Mouse (Mus musculus) small intestine, adult 2 months (tissue): ENCODE data around the gene Pak3.

Experiments
- CTCF ChIP-seq: fragments of 200-500 bp; IDR thresholded peaks from 2 replicates; pipeline ENCODE4 v1.5.1; 2012; ENCODE audit warnings: low read depth, mild to moderate bottlenecking, control low read depth, inconsistent platforms, low read length, moderate library complexity, mixed read lengths; ENCODE audit not compliant: insufficient replicate concordance, insufficient read length; ENCODE audit errors: extremely low read depth
- POLR2A ChIP-seq: fragments of 200-500 bp; IDR thresholded peaks from 2 replicates; pipeline ENCODE4 v1.6.1; 2012; ENCODE audit warnings: low read depth, mild to moderate bottlenecking, control low read depth, inconsistent platforms, low read length, moderate library complexity

DNA sequence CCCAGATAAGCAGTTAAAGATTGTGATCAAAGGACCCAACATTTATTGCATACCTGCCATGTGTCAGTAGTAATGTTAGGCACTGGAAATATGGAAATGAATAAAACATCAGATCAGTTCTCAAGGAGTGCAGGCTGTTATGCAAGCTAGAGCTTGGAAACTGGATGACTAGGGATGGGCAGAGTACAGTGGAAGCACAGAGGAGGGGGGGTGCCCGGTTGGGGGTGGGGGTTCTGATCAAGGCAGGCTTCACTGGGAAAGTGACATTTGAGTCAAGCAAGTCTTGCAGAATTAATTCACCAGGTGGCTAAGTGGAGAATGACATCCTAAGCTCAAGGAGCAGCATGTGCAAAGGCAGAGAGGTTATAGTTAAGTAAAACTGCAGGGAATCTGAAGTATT is 1.8 kb downstream of the Pak3 start:
- TF ChIP-seq CTCF (no peak), POLR2A (no peak)
